Mouse (Mus musculus): ENCODE data around the gene Npw. TPM values are rescaled to one million over a fixed set of nuclear protein-coding genes. Genes with fewer than 3 reads are reported as not detected.

Npw gene
- polyA plus RNA-seq, 1 experiment from 2014 or later = 1.3 TPM

DNA sequence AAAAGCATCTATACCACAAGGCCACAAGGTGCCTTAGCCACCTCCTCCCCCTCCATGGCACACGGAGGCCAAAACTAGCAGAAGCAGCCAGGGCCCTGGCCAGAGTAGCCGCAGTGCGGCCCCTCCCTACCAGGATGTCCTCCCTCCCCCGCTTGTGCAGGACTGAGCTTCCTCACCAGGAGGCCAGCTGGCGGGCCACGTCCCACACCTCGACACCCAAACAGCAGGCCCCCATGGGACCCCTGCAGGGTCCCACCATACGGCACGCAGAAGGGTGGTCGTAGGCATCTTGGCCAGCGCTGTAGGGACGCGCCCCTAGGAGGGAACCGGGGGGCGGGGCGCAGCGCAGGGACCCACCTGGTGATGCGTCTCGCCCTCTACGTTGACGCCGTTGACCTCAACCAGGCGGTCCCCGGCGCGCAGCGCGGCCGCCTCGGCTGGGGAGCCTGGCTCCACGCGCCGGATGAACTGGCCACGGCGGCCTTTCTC is 8.6 kb downstream of the Npw start:
- peak overlapping the region; percentile 67 for H3K27ac ChIP-seq
- H3K36me3 ChIP-seq = peaks cover 27% of the 10 kb centered on the region; the same call in 1 of the 2 replicates
- H3K9ac ChIP-seq (replicated peaks) = peak overlapping the region; percentile 90
- ATAC-seq (ENCODE audit: insufficient number of reproducible peaks, insufficient read depth, low FRiP score, low TSS enrichment, low read depth) = peak; percentile 34; the same call in 1 of the 2 replicates
- no peaks in the 10 kb centered on the region for H3K9me3 ChIP-seq
- no peaks in the 10 kb centered on the region for H3K27me3 ChIP-seq
- peak overlapping the region; percentile 78 for H3K4me2 ChIP-seq
- under 1% methylated on average over 35 of the region's 35 CpGs for WGBS
- peaks cover 39% of the 10 kb centered on the region for H3K4me1 ChIP-seq (replicated peaks)
- peak overlapping the region; percentile 86 for H3K4me3 ChIP-seq (replicated peaks)

DNA sequence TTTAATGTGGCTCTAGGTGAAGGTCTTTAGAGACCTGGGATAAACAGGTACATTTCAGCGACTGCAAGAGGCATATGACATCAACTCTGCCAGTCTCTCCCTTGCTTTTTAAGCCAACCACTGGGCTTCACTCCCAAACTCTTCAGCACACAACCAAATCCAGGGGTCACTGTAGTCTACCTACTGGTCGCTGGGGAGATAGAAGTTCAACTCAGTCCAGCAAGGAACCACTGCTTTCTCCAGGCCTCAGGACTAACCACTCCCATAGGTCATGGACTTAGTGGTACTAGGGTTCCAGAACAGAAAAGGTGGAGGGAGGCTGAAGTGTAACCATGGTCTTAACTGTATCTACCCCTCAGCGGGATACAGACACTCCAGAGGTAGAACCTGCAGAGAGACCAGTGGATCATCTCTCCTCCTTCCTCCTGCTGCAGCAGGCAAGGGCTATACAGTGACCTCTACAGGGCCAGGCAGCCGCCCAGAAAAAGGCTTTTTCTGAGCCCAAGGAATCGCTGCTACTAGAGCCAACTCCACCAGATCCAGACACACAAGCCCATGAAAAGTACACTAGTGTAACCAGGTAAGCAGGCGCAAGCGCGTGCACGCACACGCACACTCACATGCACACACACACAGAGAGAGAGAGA is 9.4 kb downstream of the Npw start:
- H3K27ac ChIP-seq = 0 out of 2 replicates have a peak overlapping the region, but pooled peaks have one; percentile 67
- H3K27me3 ChIP-seq = no peaks in the 10 kb centered on the region
- ATAC-seq (ENCODE audit: insufficient number of reproducible peaks, insufficient read depth, low FRiP score, low TSS enrichment, low read depth) = no peak
- H3K4me1 ChIP-seq (replicated peaks) = peaks cover 46% of the 10 kb centered on the region
- H3K9me3 ChIP-seq = no peaks in the 10 kb centered on the region
- H3K4me2 ChIP-seq = peak overlapping the region; percentile 78
- peak overlapping the region; percentile 86 for H3K4me3 ChIP-seq (replicated peaks)
- peak overlapping the region; percentile 90 for H3K9ac ChIP-seq (replicated peaks)
- peaks cover 31% of the 10 kb centered on the region; the same call in 1 of the 2 replicates for H3K36me3 ChIP-seq
- 74% methylated on average over 10 of the region's 10 CpGs for WGBS

DNA sequence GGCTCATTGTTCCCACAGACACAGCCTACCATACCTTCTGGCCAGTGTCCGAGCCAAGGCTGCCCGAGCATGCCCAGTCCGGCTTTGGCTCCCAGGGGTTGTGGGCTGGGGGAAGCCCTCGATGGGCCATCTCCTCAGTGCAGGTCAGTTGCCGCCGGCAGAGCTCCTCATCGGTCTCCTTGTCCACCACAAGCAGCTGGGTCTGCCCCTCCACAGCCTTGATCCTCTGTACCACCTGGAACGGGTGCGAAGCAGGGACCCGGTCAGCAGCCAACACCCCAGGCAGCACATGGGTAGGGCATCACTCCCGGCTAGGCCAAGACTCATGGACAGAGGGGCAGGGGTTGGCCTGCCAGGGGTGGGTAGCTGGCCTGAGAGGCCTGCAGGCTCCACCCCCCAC is 10.8 kb downstream of the Npw start:
- H3K9me3 ChIP-seq = no peaks in the 10 kb centered on the region
- H3K4me2 ChIP-seq = peak overlapping the region; percentile 8; the same call in 1 of the 2 replicates
- H3K9ac ChIP-seq (replicated peaks) = peak overlapping the region; percentile 1; the same call in 1 of the 2 replicates
- 69% methylated on average over 11 of the region's 11 CpGs for WGBS
- no peaks in the 10 kb centered on the region for H3K27me3 ChIP-seq
- peaks cover 57% of the 10 kb centered on the region for H3K4me1 ChIP-seq (replicated peaks)
- ATAC-seq (ENCODE audit: insufficient number of reproducible peaks, insufficient read depth, low FRiP score, low TSS enrichment, low read depth) = no peak
- peaks cover 37% of the 10 kb centered on the region for H3K36me3 ChIP-seq
- H3K4me3 ChIP-seq (replicated peaks) = no peak overlapping the region
- H3K27ac ChIP-seq = no peak overlapping the region

DNA sequence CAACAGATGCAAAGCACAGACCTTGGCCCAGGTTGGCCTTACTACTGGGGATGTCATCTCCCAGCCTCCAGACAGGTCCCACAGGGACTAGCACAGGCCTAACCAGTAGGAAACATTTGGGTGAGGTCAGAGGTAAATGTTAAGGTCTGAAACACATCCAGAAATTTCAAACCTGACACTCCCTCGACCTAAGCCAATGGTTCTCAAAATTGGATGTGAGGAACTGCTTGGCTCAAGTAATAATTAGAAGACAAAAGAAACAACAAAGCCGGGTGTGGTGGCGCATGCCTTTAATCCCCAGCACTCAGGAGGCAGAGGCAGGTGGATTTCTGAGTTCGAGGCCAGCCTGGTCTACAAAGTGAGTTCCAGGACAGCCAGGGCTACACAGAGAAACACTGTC is 11.9 kb downstream of the Npw start:
- no peak for ATAC-seq (ENCODE audit: insufficient number of reproducible peaks, insufficient read depth, low FRiP score, low TSS enrichment, low read depth)
- 90% methylated on average over 4 of the region's 4 CpGs for WGBS
- Histone ChIP-seq H3K27me3 (no peaks in the 10 kb centered on the region), H3K36me3 (peaks cover 47% of the 10 kb centered on the region), H3K4me2 (no peak overlapping the region), H3K4me3 (replicated peaks) (no peak overlapping the region), H3K27ac (no peak overlapping the region; the same call in 1 of the 2 replicates), H3K9me3 (no peaks in the 10 kb centered on the region), H3K4me1 (replicated peaks) (peaks cover 57% of the 10 kb centered on the region), H3K9ac (replicated peaks) (no peak overlapping the region)

DNA sequence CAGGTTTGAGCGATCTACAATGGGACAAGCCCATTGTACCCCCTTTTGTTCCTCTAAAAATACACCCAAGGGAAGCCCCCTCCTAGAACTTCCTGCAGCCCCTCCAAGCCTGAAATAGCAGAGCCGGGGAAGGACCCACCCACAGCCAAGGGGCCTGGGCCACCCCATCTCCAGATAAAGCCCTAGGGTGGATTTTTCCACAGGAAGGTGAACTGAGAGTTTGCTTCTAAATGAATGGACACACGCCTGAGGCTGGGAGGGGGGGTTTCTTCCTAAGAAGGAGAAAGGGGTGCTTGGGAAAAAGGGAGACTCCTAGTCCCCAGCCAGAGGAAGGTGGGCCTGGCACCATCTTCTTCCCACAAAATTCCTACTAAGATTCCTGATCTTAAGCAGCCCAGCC is 12.3 kb downstream of the Npw start:
- Histone ChIP-seq H3K4me2 (no peak overlapping the region), H3K9me3 (no peaks in the 10 kb centered on the region), H3K4me3 (replicated peaks) (no peak overlapping the region), H3K9ac (replicated peaks) (no peak overlapping the region), H3K4me1 (replicated peaks) (peaks cover 57% of the 10 kb centered on the region), H3K36me3 (peaks cover 50% of the 10 kb centered on the region), H3K27ac (peak overlapping the region; percentile 18; the same call in 1 of the 2 replicates), H3K27me3 (no peaks in the 10 kb centered on the region)
- 73% methylated on average over 3 of the region's 3 CpGs for WGBS
- ATAC-seq (ENCODE audit: insufficient number of reproducible peaks, insufficient read depth, low FRiP score, low TSS enrichment, low read depth) = no peak

DNA sequence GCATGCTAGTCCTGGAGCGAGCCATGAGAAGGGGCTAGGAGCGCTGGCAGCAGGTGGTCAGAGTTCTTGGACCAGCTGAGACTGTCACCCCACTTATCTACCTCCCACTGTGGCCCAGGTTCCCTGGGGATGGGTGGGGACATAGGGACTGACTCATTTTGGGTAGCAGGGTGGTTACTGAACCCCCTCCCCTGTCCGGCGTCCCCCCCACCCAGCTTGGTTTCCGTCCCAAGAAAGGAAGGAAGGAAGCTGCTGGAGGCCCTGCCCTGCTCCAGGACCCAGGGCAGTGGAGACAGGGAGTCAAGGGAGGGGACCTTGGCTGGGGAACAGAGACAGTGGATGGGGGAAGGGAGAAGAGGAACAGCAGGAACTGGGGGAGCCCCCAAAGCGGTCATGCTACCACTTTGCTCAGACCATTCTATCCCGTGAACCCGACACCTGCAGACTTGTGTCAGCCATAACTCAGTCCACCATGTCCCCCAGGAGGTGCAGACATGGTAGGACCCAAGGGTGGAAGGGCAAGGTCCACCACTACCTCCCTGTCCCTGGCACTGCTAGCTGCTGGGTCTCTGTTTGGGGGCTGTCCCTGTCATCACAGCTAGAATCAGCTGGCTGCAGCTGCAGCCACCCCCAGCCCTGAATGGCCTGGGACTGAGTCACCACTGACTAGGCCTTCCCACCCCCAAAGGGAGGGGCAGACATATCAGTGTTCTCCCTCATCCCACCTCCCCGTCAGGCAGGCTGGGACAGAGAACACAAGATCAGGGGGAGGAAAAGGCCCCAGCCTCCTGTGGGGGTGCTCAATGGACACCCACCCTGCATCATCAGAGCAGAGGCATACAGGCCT is 13.2 kb downstream of the Npw start:
- Histone ChIP-seq H3K4me2 (no peak overlapping the region), H3K36me3 (peaks cover 58% of the 10 kb centered on the region), H3K4me3 (replicated peaks) (no peak overlapping the region), H3K4me1 (replicated peaks) (peaks cover 55% of the 10 kb centered on the region), H3K9ac (replicated peaks) (0 out of 2 replicates have a peak overlapping the region, but pooled peaks have one; percentile 0), H3K9me3 (no peaks in the 10 kb centered on the region), H3K27ac (peak overlapping the region; percentile 72), H3K27me3 (no peaks in the 10 kb centered on the region)
- ATAC-seq (ENCODE audit: insufficient number of reproducible peaks, insufficient read depth, low FRiP score, low TSS enrichment, low read depth) = no peak
- 87% methylated on average over 9 of the region's 9 CpGs for WGBS

DNA sequence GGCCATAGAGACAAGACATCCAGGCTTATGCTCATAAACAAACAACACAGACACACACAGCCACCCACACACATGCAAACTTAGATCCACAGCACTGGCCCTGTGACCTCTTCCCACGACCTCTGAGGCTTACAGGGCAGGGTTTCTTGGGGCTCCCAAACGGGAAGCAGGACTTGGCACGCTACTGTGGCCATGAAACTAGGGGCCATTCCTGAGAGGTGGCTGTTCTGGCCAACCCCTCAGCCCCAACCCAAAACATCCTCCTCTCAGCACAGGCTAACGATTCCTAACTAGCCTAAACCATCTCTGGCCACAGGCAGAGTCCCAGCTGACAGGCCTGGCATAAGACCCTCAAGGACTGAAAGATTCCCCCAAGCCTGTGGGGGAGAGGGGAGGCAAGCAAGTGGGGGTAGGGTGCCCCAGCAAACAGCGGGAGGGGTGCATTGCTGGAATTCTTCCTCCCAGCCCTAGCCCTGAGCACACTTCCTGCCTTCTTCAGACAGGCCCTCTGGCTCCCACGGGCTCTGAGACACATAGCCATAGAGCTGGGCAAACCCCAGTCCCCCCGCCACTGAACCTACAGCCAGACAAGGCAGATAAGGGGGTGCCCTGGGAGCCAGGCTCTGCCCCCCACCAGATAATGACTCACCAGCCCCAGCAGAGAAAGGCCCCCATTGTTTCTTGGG is 14.1 kb downstream of the Npw start:
- H3K4me2 ChIP-seq = peak overlapping the region; percentile 6; the same call in 1 of the 2 replicates
- H3K4me1 ChIP-seq (replicated peaks) = peaks cover 60% of the 10 kb centered on the region
- H3K9ac ChIP-seq (replicated peaks) = 0 out of 2 replicates have a peak overlapping the region, but pooled peaks have one; percentile 0
- H3K36me3 ChIP-seq = peaks cover 59% of the 10 kb centered on the region
- no peaks in the 10 kb centered on the region for H3K27me3 ChIP-seq
- H3K27ac ChIP-seq = peak overlapping the region; percentile 72
- WGBS = 39% methylated on average over 7 of the region's 7 CpGs
- H3K4me3 ChIP-seq (replicated peaks) = no peak overlapping the region
- no peak for ATAC-seq (ENCODE audit: insufficient number of reproducible peaks, insufficient read depth, low FRiP score, low TSS enrichment, low read depth)
- H3K9me3 ChIP-seq = no peaks in the 10 kb centered on the region

DNA sequence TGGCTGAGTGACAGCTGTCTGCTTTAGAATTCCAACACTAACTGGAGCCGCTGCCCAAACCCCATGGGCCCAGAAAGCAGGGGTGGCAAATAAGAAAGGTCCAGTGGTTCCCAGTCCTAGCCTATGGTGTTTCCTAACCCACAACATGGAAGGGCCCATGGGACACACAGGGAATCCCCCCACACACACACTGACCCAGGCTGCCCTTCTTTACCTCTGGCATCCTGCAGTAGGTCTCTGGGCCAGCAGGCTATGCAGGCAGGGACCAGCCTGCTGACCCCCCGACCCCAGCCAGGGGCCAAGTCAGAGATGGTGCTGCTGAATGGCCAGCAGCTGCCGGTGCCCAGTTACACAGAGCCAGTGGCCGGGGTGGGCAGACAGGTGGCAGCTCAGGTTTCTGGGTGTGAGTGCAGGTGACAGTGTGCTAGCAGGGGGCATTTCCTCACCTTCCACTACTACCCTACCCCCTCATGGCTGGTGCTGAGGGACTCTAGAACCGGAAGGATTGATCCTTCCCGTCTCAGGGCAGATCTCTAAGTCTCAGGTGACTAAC is 15.4 kb downstream of the Npw start:
- Histone ChIP-seq H3K4me1 (replicated peaks) (peaks cover 58% of the 10 kb centered on the region), H3K27me3 (no peaks in the 10 kb centered on the region), H3K36me3 (peaks cover 72% of the 10 kb centered on the region), H3K4me2 (no peak overlapping the region), H3K27ac (no peak overlapping the region), H3K9me3 (no peaks in the 10 kb centered on the region), H3K4me3 (replicated peaks) (no peak overlapping the region), H3K9ac (replicated peaks) (no peak overlapping the region)
- no peak for ATAC-seq (ENCODE audit: insufficient number of reproducible peaks, insufficient read depth, low FRiP score, low TSS enrichment, low read depth)
- WGBS = 61% methylated on average over 6 of the region's 6 CpGs

DNA sequence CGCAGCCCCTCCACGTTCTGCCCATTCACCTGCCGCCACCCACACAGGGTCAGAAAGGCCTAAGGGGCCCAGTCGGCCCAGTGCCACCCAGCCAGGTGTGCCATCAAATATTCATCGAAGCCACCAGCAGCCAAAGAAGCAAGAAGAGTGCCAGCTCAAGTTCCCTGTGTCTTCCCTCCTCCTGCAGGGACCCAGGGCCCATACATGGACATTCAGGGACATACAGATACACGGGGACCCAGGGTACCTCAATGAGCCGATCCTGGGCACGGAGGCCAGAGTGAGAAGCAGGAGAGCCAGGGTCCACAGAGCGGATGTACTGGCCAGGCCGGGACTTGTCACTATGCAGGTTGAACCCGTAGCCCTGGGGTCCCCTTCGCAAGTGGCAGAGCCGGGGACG is 16.3 kb downstream of the Npw start:
- Histone ChIP-seq H3K27ac (no peak overlapping the region), H3K9me3 (no peaks in the 10 kb centered on the region), H3K4me1 (replicated peaks) (peaks cover 53% of the 10 kb centered on the region), H3K4me3 (replicated peaks) (no peak overlapping the region), H3K4me2 (no peak overlapping the region), H3K36me3 (peaks cover 71% of the 10 kb centered on the region), H3K9ac (replicated peaks) (no peak overlapping the region), H3K27me3 (no peaks in the 10 kb centered on the region)
- WGBS = 91% methylated on average over 14 of the region's 14 CpGs
- ATAC-seq (ENCODE audit: insufficient number of reproducible peaks, insufficient read depth, low FRiP score, low TSS enrichment, low read depth) = no peak

DNA sequence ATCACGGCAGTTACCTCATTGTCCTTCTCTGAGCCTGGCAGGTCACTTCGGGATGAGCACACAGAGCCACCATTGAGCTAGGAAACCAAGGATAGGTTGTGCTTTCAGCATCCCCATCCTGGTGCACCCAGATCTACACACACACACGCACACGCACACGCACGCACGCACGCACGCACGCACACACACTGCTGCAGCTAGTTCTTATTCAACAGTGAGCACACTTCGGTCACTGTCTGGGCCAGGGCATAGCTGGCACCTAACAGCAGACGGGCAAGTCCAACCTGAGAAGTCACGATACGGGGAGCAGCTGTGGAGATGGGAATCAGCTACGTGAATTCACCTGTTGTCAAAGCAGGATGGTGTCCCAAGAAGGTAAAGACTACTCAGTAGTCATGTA is 17.7 kb downstream of the Npw start:
- Histone ChIP-seq H3K27ac (peak overlapping the region; percentile 98), H3K9me3 (no peaks in the 10 kb centered on the region)
- 96% methylated on average over 15 of the region's 15 CpGs for WGBS

More for the DNA sequence above, 17.7 kb downstream of the Npw start:
- Histone ChIP-seq H3K4me1 (replicated peaks) (peaks cover 53% of the 10 kb centered on the region), H3K9ac (replicated peaks) (no peak overlapping the region), H3K36me3 (peaks cover 69% of the 10 kb centered on the region), H3K27me3 (no peaks in the 10 kb centered on the region), H3K4me3 (replicated peaks) (no peak overlapping the region), H3K4me2 (no peak overlapping the region)
- ATAC-seq (ENCODE audit: insufficient number of reproducible peaks, insufficient read depth, low FRiP score, low TSS enrichment, low read depth) = no peak
